Mouse (Mus musculus) frontal cortex, adult 2 months (tissue): ENCODE data around the gene Uqcc2. TPM values are rescaled to one million over a fixed set of nuclear protein-coding genes. Genes with fewer than 3 reads are reported as not detected.

Source experiments
- DNase-seq, 2 experiments: peaks; one replicate each; pipeline ENCODE4 v3.0.0; 2022; ENCODE audit warnings: low spot score in 1 of 2; ENCODE audit errors: extremely low spot score in 1 of 2
- polyA plus RNA-seq: library from polyadenylated mRNA; depleted of rRNA; stranded (reverse); fragments of >200 nt; gene quantifications from 2 replicates; pipeline ENCODE4 v1.2.3, GENCODE M21; 2012; rRNA removed

The Uqcc2 gene
- polyA plus RNA-seq, 1 experiment = 355 TPM

- no peak for DNase-seq
These were observed 50.9 kb downstream of the Uqcc2 start for GRCm38 (mm10) chr17:27082796-27083195.

DNA sequence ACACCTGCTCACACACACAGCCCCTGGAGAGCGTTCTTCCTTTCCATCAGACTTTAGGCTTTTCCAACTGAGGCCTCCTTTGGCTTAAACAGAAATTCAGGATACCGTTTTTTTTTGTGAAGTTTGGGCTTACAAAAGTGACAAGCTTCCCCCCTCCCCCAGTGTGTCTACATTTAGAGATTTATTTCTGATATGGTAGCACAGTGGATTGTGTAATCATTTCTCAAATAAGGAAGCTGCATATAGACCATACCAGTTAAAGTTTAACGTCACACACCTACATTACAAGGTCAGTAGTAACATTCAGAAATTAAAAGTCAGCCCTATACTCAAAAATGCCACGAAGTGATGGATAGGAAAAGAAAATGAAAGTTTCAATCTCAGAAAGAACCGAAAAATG is 51.8 kb downstream of the Uqcc2 start:
- no peak for DNase-seq

DNA sequence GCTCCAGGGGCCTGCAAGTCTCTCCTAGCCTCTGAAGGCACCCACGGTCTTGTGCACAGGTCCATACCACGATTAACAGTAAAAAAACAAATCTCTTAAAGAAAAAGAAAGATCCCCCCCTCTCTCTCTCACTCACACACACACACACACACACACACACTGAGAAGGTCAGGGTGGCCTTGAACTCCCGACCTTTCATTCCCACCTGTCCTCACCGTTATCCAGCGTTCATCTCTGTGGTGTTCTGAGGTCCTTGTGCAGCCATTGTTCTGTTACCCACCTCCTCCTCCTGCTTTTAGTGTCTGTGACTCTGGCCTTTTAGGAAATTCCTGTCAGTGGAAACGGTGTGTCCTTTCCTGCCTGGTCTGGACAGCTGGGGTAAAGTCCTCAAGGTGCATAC is 55.2 kb downstream of the Uqcc2 start:
- DNase-seq = no peak

GRCm38 (mm10) chr17:27077920-27078319 is 55.8 kb downstream of the Uqcc2 start:
- no peak for DNase-seq

GRCm38 (mm10) chr17:27077133-27077532 is 56.6 kb downstream of the Uqcc2 start:
- DNase-seq = no peak

DNA sequence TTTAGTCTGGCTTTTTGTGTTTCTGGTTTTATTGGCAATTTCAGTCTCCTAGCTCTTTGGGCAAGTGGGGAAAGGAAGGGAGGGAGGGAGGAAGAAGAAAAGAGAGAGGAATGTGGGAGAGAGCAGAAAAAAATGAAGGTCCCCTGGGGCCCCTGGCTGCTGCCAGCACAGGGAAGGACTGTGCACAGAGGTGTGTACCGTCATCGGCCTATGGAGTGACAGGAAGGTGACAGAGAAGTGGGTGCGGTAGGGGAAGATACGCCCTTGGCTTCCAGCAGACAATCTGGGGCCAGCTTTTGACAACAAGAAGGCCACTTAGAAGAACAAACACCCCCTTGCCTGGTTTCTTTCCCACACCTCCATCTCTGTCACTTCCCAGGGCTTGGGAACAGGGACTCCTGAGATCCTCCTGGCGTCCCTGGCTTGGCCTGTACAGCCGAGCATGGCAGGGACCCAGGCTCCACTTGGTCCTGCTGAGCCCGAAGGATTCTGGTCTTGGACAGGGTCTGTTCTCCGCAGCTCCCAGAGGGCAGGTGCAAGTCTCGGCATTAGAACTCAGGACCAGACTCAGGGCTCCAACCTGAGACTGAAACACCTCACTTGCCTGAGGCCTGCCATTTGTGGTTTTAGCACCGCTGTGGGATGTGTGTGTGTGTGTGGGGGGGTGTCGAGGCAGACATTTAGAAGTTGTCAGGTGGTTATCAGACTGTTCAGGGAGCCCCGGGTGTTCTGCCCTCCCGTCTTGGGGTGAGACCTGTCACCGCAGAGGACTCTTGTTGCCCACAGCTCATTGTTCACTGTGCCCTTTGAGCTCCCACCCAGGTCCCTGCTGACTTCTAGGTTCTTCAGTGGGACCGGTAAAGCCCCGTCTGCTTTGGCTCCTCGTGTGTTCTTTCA is 58.6 kb downstream of the Uqcc2 start:
- no peak for DNase-seq

- DNase-seq = peak in 1 of 2 experiments; percentile 7
These were observed 59.5 kb downstream of the Uqcc2 start for GRCm38 (mm10) chr17:27074236-27074635.

GRCm38 (mm10) chr17:27073778-27074177 is 59.9 kb downstream of the Uqcc2 start:
- DNase-seq = no peak

GRCm38 (mm10) chr17:27073126-27073525 is 60.6 kb downstream of the Uqcc2 start:
- no peak for DNase-seq

Other genes with a start within 250 kb of the Uqcc2 start
- 4.2 and 4.5 TPM in 2 replicates for gene Kifc5b, start 216.8 kb downstream of the Uqcc2 start, polyA plus RNA-seq
- 44.1 and 44.7 TPM in 2 replicates for gene Phf1, start 200.9 kb downstream of the Uqcc2 start, polyA plus RNA-seq
- 120 and 132 TPM in 2 replicates for gene Cuta, start 194.3 kb downstream of the Uqcc2 start, polyA plus RNA-seq
- gene Syngap1, start 192.7 kb downstream of the Uqcc2 start, polyA plus RNA-seq = 212 and 226 TPM in 2 replicates
- gene Zbtb9, start 160.7 kb downstream of the Uqcc2 start, polyA plus RNA-seq = 16.7 and 17.4 TPM in 2 replicates
- 17.9 and 19.4 TPM in 2 replicates for gene Bak1, start 104.9 kb downstream of the Uqcc2 start, polyA plus RNA-seq
- 3.8 and 4.2 TPM in 2 replicates for gene Itpr3, start 76.6 kb downstream of the Uqcc2 start, polyA plus RNA-seq
- gene Ip6k3, start 33.9 kb upstream of the Uqcc2 start, polyA plus RNA-seq = 1.1 and 1.3 TPM in 2 replicates
- 68.2 and 68.7 TPM in 2 replicates for gene Lemd2, start 70.6 kb upstream of the Uqcc2 start, polyA plus RNA-seq